Mouse (Mus musculus) embryo, embryonic 11.5 days (tissue): ENCODE data around the gene Entpd7.

Experiments
- DNase-seq: peaks from one replicate; pipeline ENCODE4 v3.0.0-alpha.2; 2012; ENCODE audit warnings: low read depth, low spot score

Entpd7 gene

GRCm38 (mm10) chr19:43689419-43690246 is at the start of gene Entpd7:
Entpd7 (plus strand) TSS chr19:43689672.
- DNase-seq: peak; percentile 93

GRCm38 (mm10) chr19:43641833-43642232 is 47.6 kb upstream of the Entpd7 start:
- DNase-seq: no peak

- DNase-seq: no peak
Measured at GRCm38 (mm10) chr19:43642843-43643242, 46.6 kb upstream of the Entpd7 start.

- no peak for DNase-seq
Measured at GRCm38 (mm10) chr19:43645508-43645907, 44.0 kb upstream of the Entpd7 start.

- no peak for DNase-seq
Measured at GRCm38 (mm10) chr19:43646852-43647251, 42.6 kb upstream of the Entpd7 start.

- no peak for DNase-seq
Measured at GRCm38 (mm10) chr19:43647261-43647660, 42.2 kb upstream of the Entpd7 start.

GRCm38 (mm10) chr19:43648343-43648742 is 41.1 kb upstream of the Entpd7 start:
- no peak for DNase-seq

- no peak for DNase-seq
Measured at GRCm38 (mm10) chr19:43651241-43651785, 38.2 kb upstream of the Entpd7 start.

GRCm38 (mm10) chr19:43655735-43656492 is 33.6 kb upstream of the Entpd7 start:
- peak; percentile 69 for DNase-seq

- no peak for DNase-seq
Measured at GRCm38 (mm10) chr19:43659632-43660031, 29.8 kb upstream of the Entpd7 start.

GRCm38 (mm10) chr19:43660774-43661173 is 28.7 kb upstream of the Entpd7 start:
- DNase-seq: no peak

GRCm38 (mm10) chr19:43662176-43662967 is 27.1 kb upstream of the Entpd7 start:
- DNase-seq: no peak

- no peak for DNase-seq
Measured at GRCm38 (mm10) chr19:43663471-43663870, 26.0 kb upstream of the Entpd7 start.

GRCm38 (mm10) chr19:43665441-43666048 is 23.9 kb upstream of the Entpd7 start:
- peak; percentile 30 for DNase-seq

GRCm38 (mm10) chr19:43666661-43667429 is 22.6 kb upstream of the Entpd7 start:
- DNase-seq: no peak

- no peak for DNase-seq
Measured at GRCm38 (mm10) chr19:43667430-43667809, 22.1 kb upstream of the Entpd7 start.

- no peak for DNase-seq
Measured at GRCm38 (mm10) chr19:43669136-43669759, 20.2 kb upstream of the Entpd7 start.

- DNase-seq: no peak
Measured at GRCm38 (mm10) chr19:43671054-43671453, 18.4 kb upstream of the Entpd7 start.

GRCm38 (mm10) chr19:43673513-43674315 is 15.8 kb upstream of the Entpd7 start:
- no peak for DNase-seq
